In the genomic region with DNA sequence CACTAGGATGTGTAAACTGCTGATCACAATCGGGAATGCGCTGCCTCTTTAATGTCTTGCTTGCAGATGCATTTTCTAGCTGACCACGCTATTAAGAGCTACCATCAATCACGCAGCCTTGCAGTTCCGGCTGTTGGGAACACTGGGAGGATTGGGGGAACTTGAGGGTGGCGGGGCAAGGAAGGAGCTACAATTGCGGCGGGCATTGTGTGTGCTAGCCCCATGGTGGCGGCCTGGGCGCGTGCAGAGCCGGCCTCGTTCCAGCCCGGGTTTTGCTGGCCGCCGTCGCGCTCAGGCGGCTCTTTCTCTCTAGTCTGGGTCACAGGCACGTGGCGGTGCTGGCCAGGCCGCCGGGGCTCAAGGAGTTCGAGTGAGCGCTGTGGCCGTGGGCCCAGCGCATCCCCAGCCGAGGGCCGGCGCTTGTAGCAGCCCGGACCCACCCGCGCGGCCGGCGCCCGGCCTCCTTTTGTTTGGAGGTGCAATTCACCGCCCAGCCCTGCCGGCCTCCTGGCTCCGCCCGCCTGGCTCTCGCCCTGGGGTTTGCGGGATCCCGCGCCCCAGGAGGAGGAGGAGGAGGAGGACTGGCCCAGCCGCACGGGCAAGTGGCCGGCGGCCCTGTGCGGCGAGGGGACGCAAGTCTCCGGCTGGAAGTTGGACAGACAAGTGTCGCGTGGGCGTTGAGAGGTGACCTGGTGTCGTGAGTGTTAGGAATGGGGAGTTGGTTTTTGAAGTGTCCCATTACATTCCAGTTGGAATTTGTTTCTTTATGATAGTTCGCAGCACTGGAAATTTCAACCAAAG, we compare ENCODE assay signal across 8 mouse cellular contexts.
DNase-seq lines count a peak whose midpoint lies in the region; ATAC-seq and TF ChIP-seq lines count a peak whose summit lies in the region.

No protein-coding gene starts in this region.

- peak overlapping the region; percentile 74 for H3K27ac ChIP-seq in gastrocnemius, adult 2 months
- H3K27ac ChIP-seq in hindbrain, embryonic 16.5 days (ENCODE audit: low read depth, low read length) = peak overlapping the region; percentile 86

- H3K36me3 ChIP-seq in hindbrain, embryonic 16.5 days (ENCODE audit: control insufficient read depth, insufficient read depth, low read length) = no peaks in the 10 kb centered on the region

- H3K4me3 ChIP-seq in gastrocnemius, adult 2 months = peak overlapping the region; percentile 81
- H3K4me3 ChIP-seq in hindbrain, embryonic 16.5 days (ENCODE audit: low read length) = peak overlapping the region; percentile 61

- H3K9me3 ChIP-seq in hindbrain, embryonic 16.5 days (ENCODE audit: control insufficient read depth, low read length) = no peaks in the 10 kb centered on the region

- H3K4me2 ChIP-seq in hindbrain, embryonic 16.5 days (ENCODE audit: low read length) = peak overlapping the region; percentile 97

- H3K27me3 ChIP-seq in hindbrain, embryonic 16.5 days (replicated peaks; ENCODE audit: control insufficient read depth, insufficient read depth, low read length) = no peaks in the 10 kb centered on the region

- peak; percentile 14; the same call in 1 of the 2 replicates for TF ChIP-seq CTCF in gastrocnemius, adult 2 months (IDR thresholded peaks at IDR 0.05)

- H3K9ac ChIP-seq in hindbrain, embryonic 16.5 days (ENCODE audit: low read depth, low read length) = peak overlapping the region; percentile 78

- under 1% methylated on average over 42 of the region's 58 CpGs for WGBS in hindbrain, embryonic 16.5 days

- H3K4me1 ChIP-seq in hindbrain, embryonic 16.5 days (ENCODE audit: control insufficient read depth, insufficient read depth, low read depth, low read length) = peaks cover 50% of the 10 kb centered on the region

- intact Hi-C loops in gastrocnemius, adult 2 months (cut with DNase I) = no loop called here

- peak; percentile 84 for ATAC-seq in hindbrain, embryonic 16.5 days
- ATAC-seq in megakaryocyte, adult 5-6 weeks (ENCODE audit: poor library complexity, severe bottlenecking) = peak; percentile 75

- peak; percentile 85 for DNase-seq in ZHBTc4 (ENCODE audit: low read depth, low spot score)
- DNase-seq in cerebellum, postnatal 25 days = peak; percentile 87 to 90
- DNase-seq in gastrocnemius, adult 2 months = peak; percentile 89
- DNase-seq in left cerebral cortex, adult 8-10 months (ENCODE audit: low spot score in 2 of 2) = peak; percentile 36 to 52
- DNase-seq in right cerebral cortex, adult 2 months (ENCODE audit: low spot score in 2 of 2) = peak; percentile 51 to 68
- peak; percentile 16 for DNase-seq in urinary bladder, postnatal 10 days (ENCODE audit: low spot score)

Comparison
In these comparisons a context has a peak if more than half of its experiments do, and no peak if none do; other contexts are left out.
1. Peak in every context shown above with its lines: DNase-seq, ATAC-seq, H3K4me3 ChIP-seq and H3K27ac ChIP-seq.
2. DNase-seq: peak in every context shown above with its lines; median percentile 89 in gastrocnemius, adult 2 months; 88 in cerebellum, postnatal 25 days; 85 in ZHBTc4; 60 in right cerebral cortex, adult 2 months; 44 in left cerebral cortex, adult 8-10 months; 16 in urinary bladder, postnatal 10 days.